Mouse (Mus musculus) liver, embryonic 18 days (tissue): Measurements from ENCODE around the gene Scn4b. TPM values are rescaled to one million over a fixed set of nuclear protein-coding genes. Genes with fewer than 3 reads are reported as not detected.

Experiments used
- polyA plus RNA-seq: library from polyadenylated mRNA; depleted of rRNA; stranded (reverse); fragments of >200 nt; gene quantifications from 2 replicates; pipeline ENCODE4 v1.2.3, GENCODE M21; 2012; rRNA removed

The Scn4b gene
- polyA plus RNA-seq: 0.30 and 0.42 TPM in 2 replicates

GRCm38 (mm10) chr9:45138191-45139032 lies at the start of gene Scn4b:
TSS of gene Scn4b (plus strand) at chr9:45138395.

GRCm38 (mm10) chr9:45117741-45118431 lies 20.3 kb upstream of the Scn4b start, which contains the start of gene Scn2b:
TSS of gene Scn2b (plus strand) at chr9:45117782.

GRCm38 (mm10) chr9:45181770-45182169 lies 43.6 kb downstream of the Scn4b start, which contains the start of gene BC049352:
TSS of gene BC049352 (plus strand) at chr9:45182007.

Other genes with a start within 250 kb of the Scn4b start
- 458 and 467 TPM in 2 replicates for gene Atp5l, start 217.7 kb upstream of the Scn4b start, polyA plus RNA-seq
- gene Ube4a, start 172.8 kb upstream of the Scn4b start, polyA plus RNA-seq: 8.1 and 8.3 TPM in 2 replicates
- 0.42 and 0.99 TPM in 2 replicates for gene Cd3g, start 158.0 kb upstream of the Scn4b start, polyA plus RNA-seq
- 0.22 and 0.30 TPM in 2 replicates for gene Cd3d, start 156.6 kb upstream of the Scn4b start, polyA plus RNA-seq
- 0.02 TPM in 1 of 2 replicates, not detected in the other for gene Cd3e, start 128.8 kb upstream of the Scn4b start, polyA plus RNA-seq
- 12.8 and 16.9 TPM in 2 replicates for gene Mpzl2, start 98.6 kb upstream of the Scn4b start, polyA plus RNA-seq
- 0.84 and 1.00 TPM in 2 replicates for gene Mpzl3, start 83.2 kb upstream of the Scn4b start, polyA plus RNA-seq
- 0.39 and 0.97 TPM in 2 replicates for gene Jaml, start 59.2 kb upstream of the Scn4b start, polyA plus RNA-seq
- 0.07 and 0.10 TPM in 2 replicates for gene Scn2b, start 20.6 kb upstream of the Scn4b start, polyA plus RNA-seq
- 0.05 and 0.13 TPM in 2 replicates for gene BC049352, start 43.6 kb downstream of the Scn4b start, polyA plus RNA-seq
- gene Tmprss4, start 65.7 kb downstream of the Scn4b start, polyA plus RNA-seq: 0.07 and 0.14 TPM in 2 replicates
- gene Il10ra, start 130.8 kb downstream of the Scn4b start, polyA plus RNA-seq: 2.7 and 2.8 TPM in 2 replicates
- gene Tmprss13, start 180.7 kb downstream of the Scn4b start, polyA plus RNA-seq: 0.01 TPM in 1 of 2 replicates, not detected in the other
- gene Fxyd6, start 231.8 kb downstream of the Scn4b start, polyA plus RNA-seq: 0.90 and 1.1 TPM in 2 replicates